Mouse (Mus musculus) midbrain, embryonic 13.5 days (tissue): ENCODE measurements around the gene Gmnn. TPM values are rescaled to one million over a fixed set of nuclear protein-coding genes. Genes with fewer than 3 reads are reported as not detected.

Experiments
- ATAC-seq: fragments of 200-750 bp; cut with Nextera tagmentation; 2 replicates; pipeline ENCODE4 v1.8.0; 2017; ENCODE audit warnings: mild to moderate bottlenecking, moderate TSS enrichment, moderate library complexity
- H3K27ac ChIP-seq: fragments of 300-500 bp; sonication (generic); 2 replicates; pipeline ENCODE4 v1.5.1; 2015; ENCODE audit warnings: inconsistent platforms, mild to moderate bottlenecking, moderate library complexity
- H3K27me3 ChIP-seq: fragments of 300-500 bp; sonication (generic); 2 replicates; pipeline ENCODE4 v1.6.1; 2015; ENCODE audit warnings: mild to moderate bottlenecking, inconsistent platforms
- H3K36me3 ChIP-seq: fragments of 300-500 bp; sonication (generic); 2 replicates; pipeline ENCODE4 v1.6.1; 2015; ENCODE audit warnings: mild to moderate bottlenecking, inconsistent platforms
- H3K4me1 ChIP-seq: fragments of 300-500 bp; sonication (generic); replicated peaks from 2 replicates; pipeline ENCODE4 v1.6.1; 2015; ENCODE audit warnings: inconsistent platforms
- H3K4me2 ChIP-seq: fragments of 300-500 bp; sonication (generic); replicated peaks from 2 replicates; pipeline ENCODE4 v1.6.1; 2015; ENCODE audit warnings: moderate library complexity, mild to moderate bottlenecking, inconsistent platforms
- H3K4me3 ChIP-seq: fragments of 300-500 bp; sonication (generic); replicated peaks from 2 replicates; pipeline ENCODE4 v1.5.1; 2015; ENCODE audit warnings: mild to moderate bottlenecking, inconsistent platforms
- H3K9ac ChIP-seq: fragments of 300-500 bp; sonication (generic); replicated peaks from 2 replicates; pipeline ENCODE4 v1.6.1; 2015; ENCODE audit warnings: mild to moderate bottlenecking, inconsistent platforms
- H3K9me3 ChIP-seq: fragments of 300-500 bp; sonication (generic); 2 replicates; pipeline ENCODE4 v1.6.1; 2016; ENCODE audit warnings: mild to moderate bottlenecking, inconsistent platforms
- WGBS: fragments of 180-500 bp; shearing (Covaris S2); methylation state at CpG from one replicate; pipeline ENCODE4 v1.1.7; 2015; 5-methylcytosine and 5-hydroxymethylcytosine counted together
- polyA plus RNA-seq: library from polyadenylated mRNA; unstranded; fragments of >200 nt; fragmentation: Nextera tagmentation; extraction: Ambion mirVana; gene quantifications from 2 replicates; pipeline ENCODE4 v1.2.1, GENCODE M21; 2015

Gmnn gene
- polyA plus RNA-seq, 1 experiment from 2014 or later: 45.7 TPM

DNA sequence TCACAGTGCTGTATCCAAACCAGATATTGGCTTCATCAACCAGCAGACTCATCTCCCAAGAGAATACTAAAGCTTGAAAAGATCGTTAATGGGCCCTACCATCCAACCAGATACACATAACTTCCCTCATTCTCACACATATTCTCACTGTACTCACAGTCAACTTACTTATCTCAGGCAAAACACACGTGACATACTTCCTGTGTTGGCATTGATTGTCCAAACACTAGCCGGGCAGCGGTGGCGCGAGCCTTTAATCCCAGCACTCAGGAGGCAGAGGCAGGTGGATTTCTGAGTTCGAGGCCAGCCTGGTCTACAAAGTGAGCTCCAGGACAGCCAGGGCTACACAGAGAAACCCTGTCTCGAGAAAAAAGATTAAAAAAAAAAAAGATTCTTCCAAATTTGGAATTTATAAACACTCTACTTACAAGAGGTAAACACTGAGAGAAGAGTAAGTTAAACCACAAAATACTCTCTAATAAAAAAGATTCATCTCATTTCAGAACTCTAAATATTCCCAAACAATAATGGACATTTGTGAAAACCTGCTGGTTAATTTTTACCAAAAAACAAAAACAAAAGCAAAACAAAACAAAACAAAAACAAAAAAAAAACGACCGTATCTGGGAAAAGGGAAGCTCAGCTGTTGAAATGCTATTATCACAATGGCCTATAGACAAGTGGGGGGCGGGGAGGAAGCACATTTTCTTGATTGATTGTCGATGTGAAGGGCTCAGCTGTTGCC, 3.7 kb downstream of the Gmnn start:
- H3K4me1 ChIP-seq: peaks cover 10% of the 10 kb centered on the region
- H3K4me2 ChIP-seq: no peak overlapping the region
- H3K9me3 ChIP-seq: no peaks in the 10 kb centered on the region
- H3K4me3 ChIP-seq: no peak overlapping the region
- H3K9ac ChIP-seq: no peak overlapping the region
- H3K27me3 ChIP-seq: no peaks in the 10 kb centered on the region
- H3K27ac ChIP-seq: no peak overlapping the region
- H3K36me3 ChIP-seq: peaks cover 12% of the 10 kb centered on the region
- WGBS: 94% methylated on average over 12 of the region's 12 CpGs
- no peak for ATAC-seq

DNA sequence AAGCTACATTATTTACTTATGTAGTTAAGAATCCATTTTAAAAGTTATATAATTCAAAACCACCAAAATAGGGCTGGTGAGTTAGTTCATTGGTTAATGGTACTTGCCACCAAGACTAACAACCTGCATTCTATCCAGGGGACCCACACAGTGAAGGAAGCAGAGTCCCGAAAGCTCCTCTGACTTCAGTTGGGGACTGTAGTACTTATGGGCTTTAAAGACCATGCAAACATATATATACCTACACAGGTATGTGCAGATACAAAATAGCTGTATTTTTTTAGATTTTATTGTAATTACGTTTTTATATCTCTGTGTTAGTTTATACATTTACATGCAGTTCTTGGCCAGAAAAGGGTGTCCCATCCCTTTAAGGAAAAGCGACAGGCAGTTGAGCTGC, 5.0 kb downstream of the Gmnn start:
- Histone ChIP-seq H3K9ac (no peak overlapping the region), H3K4me2 (no peak overlapping the region), H3K27ac (no peak overlapping the region), H3K9me3 (no peaks in the 10 kb centered on the region), H3K36me3 (peaks cover 18% of the 10 kb centered on the region), H3K4me1 (peaks cover 10% of the 10 kb centered on the region), H3K27me3 (no peaks in the 10 kb centered on the region), H3K4me3 (no peak overlapping the region)
- WGBS: 92% methylated on average over 3 of the region's 3 CpGs
- ATAC-seq: no peak

GRCm38 (mm10) chr13:24751396-24751795, 10.3 kb downstream of the Gmnn start:
- Histone ChIP-seq H3K9me3 (no peaks in the 10 kb centered on the region), H3K4me3 (no peak overlapping the region), H3K36me3 (peaks cover 23% of the 10 kb centered on the region), H3K9ac (no peak overlapping the region), H3K4me2 (no peak overlapping the region), H3K4me1 (no peaks in the 10 kb centered on the region), H3K27ac (no peak overlapping the region), H3K27me3 (no peaks in the 10 kb centered on the region)
- 91% methylated on average over 8 of the region's 8 CpGs for WGBS
- ATAC-seq: no peak

DNA sequence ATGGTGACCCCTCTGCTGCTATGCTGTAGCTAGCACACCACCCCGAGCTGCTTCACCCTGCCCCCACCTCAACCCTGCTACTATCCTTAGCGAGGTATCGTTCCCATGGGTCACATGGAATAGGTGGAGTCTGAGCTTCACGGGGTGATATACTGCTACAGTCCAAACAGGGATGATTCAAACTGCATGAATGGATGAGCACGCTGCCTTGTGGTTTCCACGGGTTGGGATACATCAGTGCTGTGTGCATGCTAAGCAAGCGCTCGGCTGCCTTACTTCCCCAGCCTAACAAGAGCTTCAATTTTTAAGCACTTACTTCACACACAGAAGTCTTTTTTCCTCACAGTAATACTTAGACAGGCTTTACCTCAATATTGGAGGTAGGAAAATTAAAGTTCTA, 10.9 kb downstream of the Gmnn start:
- no peak overlapping the region for H3K9ac ChIP-seq
- no peak overlapping the region for H3K4me2 ChIP-seq
- no peak overlapping the region for H3K4me3 ChIP-seq
- H3K27ac ChIP-seq: no peak overlapping the region
- WGBS: 90% methylated on average over 8 of the region's 8 CpGs
- peaks cover 23% of the 10 kb centered on the region for H3K36me3 ChIP-seq
- H3K4me1 ChIP-seq: no peaks in the 10 kb centered on the region
- no peak for ATAC-seq
- no peaks in the 10 kb centered on the region for H3K27me3 ChIP-seq
- no peaks in the 10 kb centered on the region for H3K9me3 ChIP-seq

DNA sequence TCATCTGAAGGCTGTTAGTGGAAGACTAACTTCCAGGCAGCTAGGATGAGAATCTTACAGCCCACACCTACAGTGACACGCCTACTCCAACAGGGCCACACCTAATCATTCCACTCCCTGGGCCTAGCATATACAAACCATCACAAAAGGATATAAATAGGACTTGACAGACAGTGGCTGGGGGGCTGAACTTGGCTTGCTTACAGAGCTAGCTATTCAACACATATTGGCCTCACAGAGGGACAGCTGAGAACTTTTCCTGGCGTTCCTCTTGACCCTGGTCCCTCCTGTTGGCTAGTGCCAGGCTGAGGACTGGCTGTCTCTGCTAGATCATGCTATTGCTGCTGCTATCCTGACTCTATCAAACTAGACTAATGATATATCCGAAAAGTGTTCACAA, 13.9 kb downstream of the Gmnn start:
- Histone ChIP-seq H3K4me2 (no peak overlapping the region), H3K36me3 (peaks cover 11% of the 10 kb centered on the region; the same call in 1 of the 2 replicates), H3K27ac (no peak overlapping the region), H3K9me3 (no peaks in the 10 kb centered on the region), H3K9ac (no peak overlapping the region), H3K27me3 (no peaks in the 10 kb centered on the region), H3K4me3 (no peak overlapping the region), H3K4me1 (no peaks in the 10 kb centered on the region)
- no peak for ATAC-seq
- WGBS: 91% methylated on average over 3 of the region's 3 CpGs

DNA sequence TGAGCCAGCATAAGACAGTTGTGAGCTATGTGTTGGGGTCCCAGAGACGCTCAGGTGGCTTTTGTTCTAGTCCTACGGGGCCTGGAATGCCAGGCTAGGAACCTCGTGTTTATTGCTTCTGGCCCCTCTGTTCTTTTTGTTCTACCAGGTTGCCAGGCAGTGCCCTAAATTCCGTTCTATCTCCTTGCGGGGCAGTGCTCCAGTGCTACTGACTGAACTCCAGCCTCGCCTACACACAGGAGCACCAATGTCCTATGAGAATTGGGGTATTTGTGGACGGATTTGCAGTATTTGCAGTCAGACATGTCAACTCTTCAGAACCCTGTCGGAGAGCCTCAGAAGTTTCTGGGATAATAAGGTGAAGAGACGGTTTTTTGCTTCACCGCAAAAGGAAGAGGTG, 20.7 kb downstream of the Gmnn start, which contains the start of gene Armh2:
Gene Armh2, plus strand, starts transcription at position 205 of the 400 bp plus-strand sequence.
- H3K27ac ChIP-seq: no peak within 1 kb of the TSS
- no peak within 1 kb of the TSS for H3K9ac ChIP-seq
- ATAC-seq: no peak

DNA sequence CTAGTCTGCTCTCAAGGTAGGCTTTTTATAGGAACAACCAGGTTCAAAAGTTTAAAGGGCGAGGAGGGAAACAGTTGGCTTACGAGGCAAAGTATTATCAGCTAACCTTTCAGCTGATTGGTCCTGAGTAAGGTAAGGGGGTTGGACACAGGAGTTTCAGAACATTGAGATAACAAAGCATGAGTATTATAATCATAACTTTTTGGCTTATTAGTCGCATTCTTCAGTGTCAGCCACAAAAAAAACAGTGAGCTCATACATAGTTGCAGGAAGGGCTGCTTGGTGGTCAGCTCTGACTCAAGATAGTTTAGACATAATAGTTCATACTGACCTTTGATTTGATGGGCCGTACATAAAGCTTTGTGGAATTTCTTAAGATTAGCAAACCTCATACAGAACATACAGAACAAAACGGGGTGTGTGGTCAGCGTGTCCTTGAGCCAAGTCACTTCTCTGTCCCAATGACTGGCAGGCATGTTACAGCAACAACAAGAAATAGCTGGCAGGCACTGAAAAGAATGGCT, 26.1 kb downstream of the Gmnn start:
- no peak overlapping the region for H3K27ac ChIP-seq
- no peaks in the 10 kb centered on the region for H3K27me3 ChIP-seq
- no peaks in the 10 kb centered on the region for H3K4me1 ChIP-seq
- H3K9me3 ChIP-seq: no peaks in the 10 kb centered on the region
- no peak overlapping the region for H3K4me3 ChIP-seq
- no peak overlapping the region for H3K4me2 ChIP-seq
- H3K36me3 ChIP-seq: peaks cover 9% of the 10 kb centered on the region
- no peak overlapping the region for H3K9ac ChIP-seq
- 90% methylated on average over 6 of the region's 6 CpGs for WGBS
- no peak for ATAC-seq

More for the DNA sequence above, 20.7 kb downstream of the Gmnn start, which contains the start of gene Armh2:
- Histone ChIP-seq H3K27me3 (no peaks in the 10 kb centered on the region), H3K4me1 (no peaks in the 10 kb centered on the region), H3K4me3 (no peak within 1 kb of the TSS), H3K4me2 (no peak within 1 kb of the TSS), H3K36me3 (no peaks in the 10 kb centered on the region), H3K9me3 (no peaks in the 10 kb centered on the region)
- WGBS: 86% methylated on average over 10 of the region's 10 CpGs

DNA sequence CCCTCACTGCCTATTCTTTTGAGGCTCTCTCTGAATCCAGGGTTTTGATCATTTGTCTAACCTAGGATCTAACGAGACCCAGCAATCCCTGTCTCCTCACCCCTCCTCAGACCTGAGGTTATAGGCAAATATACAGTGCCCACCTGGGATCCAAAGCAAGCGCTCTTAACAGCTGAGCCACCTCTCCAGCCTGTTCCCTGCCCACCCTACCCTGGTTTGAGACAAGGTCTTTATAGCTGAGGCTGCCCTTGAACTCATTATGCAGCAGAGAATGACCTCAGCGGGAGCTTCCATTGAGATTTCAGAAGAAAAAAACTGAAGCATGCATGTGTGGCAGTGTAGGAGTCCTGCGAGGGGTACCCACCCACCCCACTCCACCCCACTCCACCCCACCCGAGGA, 27.2 kb downstream of the Gmnn start:
- Histone ChIP-seq H3K27me3 (no peaks in the 10 kb centered on the region), H3K27ac (no peak overlapping the region), H3K4me2 (no peak overlapping the region), H3K4me1 (no peaks in the 10 kb centered on the region), H3K36me3 (peaks cover 15% of the 10 kb centered on the region), H3K9ac (no peak overlapping the region), H3K4me3 (no peak overlapping the region), H3K9me3 (no peaks in the 10 kb centered on the region)
- ATAC-seq: no peak
- WGBS: 84% methylated on average over 5 of the region's 5 CpGs

DNA sequence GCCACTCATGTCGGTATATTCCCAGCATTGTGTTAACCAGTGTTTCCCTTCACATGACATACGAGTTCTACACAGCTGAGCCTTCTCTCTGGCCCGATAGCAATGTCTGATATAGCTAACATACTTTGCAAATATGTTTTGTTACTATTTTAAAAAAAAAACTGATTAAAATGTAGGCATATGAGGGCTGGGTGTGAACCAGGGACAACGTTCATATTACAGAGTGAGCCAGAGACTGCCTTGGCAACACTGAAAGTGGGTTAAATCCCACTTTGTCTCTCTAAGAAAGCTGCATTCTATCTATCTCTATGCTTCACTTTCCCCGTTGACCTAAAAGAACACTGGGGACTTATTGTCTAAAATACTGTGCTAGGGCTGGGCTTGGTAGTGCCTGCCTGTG, 32.6 kb downstream of the Gmnn start:
- Histone ChIP-seq H3K4me3 (no peak overlapping the region), H3K36me3 (peaks cover 39% of the 10 kb centered on the region), H3K27ac (no peak overlapping the region), H3K4me2 (no peak overlapping the region), H3K4me1 (no peaks in the 10 kb centered on the region; the same call in 1 of the 2 replicates), H3K9ac (no peak overlapping the region), H3K27me3 (peaks cover 10% of the 10 kb centered on the region; the same call in 1 of the 2 replicates), H3K9me3 (no peaks in the 10 kb centered on the region)
- WGBS: 90% methylated on average over 5 of the region's 5 CpGs
- no peak for ATAC-seq

DNA sequence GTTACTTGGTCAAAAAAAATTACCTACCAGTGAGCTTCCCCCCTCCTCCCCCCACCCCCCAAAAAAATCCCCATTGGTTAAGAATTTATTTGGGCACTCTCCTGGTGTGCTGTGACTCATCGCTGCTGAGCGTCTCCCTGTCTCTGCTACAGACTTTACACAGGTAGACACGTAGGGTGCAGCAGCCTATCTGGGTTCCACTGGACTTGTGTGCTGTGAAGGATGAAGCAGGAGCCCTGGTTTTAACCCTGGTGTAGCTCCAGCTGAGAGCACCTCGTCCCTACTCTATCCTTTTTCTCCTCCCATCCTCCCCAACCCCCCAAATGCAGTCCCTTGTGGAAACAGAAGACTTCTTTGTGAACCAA, 37.3 kb downstream of the Gmnn start:
- Histone ChIP-seq H3K4me3 (no peak overlapping the region), H3K9me3 (no peaks in the 10 kb centered on the region), H3K27me3 (peaks cover 18% of the 10 kb centered on the region; the same call in 1 of the 2 replicates), H3K36me3 (peaks cover 34% of the 10 kb centered on the region), H3K9ac (no peak overlapping the region), H3K27ac (no peak overlapping the region), H3K4me1 (no peaks in the 10 kb centered on the region; the same call in 1 of the 2 replicates), H3K4me2 (no peak overlapping the region)
- WGBS: 62% methylated on average over 4 of the region's 4 CpGs
- ATAC-seq: no peak

- Histone ChIP-seq H3K9me3 (no peaks in the 10 kb centered on the region), H3K27ac (no peak overlapping the region), H3K4me3 (no peak overlapping the region), H3K9ac (no peak overlapping the region), H3K4me2 (no peak overlapping the region), H3K36me3 (peaks cover 37% of the 10 kb centered on the region), H3K4me1 (no peaks in the 10 kb centered on the region; the same call in 1 of the 2 replicates), H3K27me3 (peaks cover 18% of the 10 kb centered on the region; the same call in 1 of the 2 replicates)
- no peak for ATAC-seq
- 57% methylated on average over 8 of the region's 8 CpGs for WGBS
These were observed 37.9 kb downstream of the Gmnn start for GRCm38 (mm10) chr13:24723699-24724394.

DNA sequence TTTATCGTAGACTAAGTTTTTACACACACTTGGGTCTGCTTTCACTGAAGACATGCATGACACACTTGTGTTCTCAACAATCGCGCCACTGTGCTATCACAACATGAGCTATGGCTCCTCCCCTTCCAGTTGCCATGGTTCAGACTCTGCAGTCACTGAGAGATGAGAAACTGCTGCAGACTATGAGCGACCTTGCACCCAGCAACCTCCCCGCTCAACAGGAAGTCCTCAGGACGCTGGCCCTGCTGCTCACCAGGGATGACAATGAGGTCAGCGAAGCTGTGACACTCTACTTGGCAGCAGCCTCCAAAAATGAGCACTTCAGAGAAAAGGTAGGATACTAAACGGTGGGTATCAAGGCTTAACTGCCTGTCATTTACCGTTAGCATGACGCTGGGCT, 40.2 kb downstream of the Gmnn start:
- H3K4me1 ChIP-seq: no peaks in the 10 kb centered on the region; the same call in 1 of the 2 replicates
- H3K36me3 ChIP-seq: peaks cover 48% of the 10 kb centered on the region
- H3K27me3 ChIP-seq: peaks cover 14% of the 10 kb centered on the region; the same call in 1 of the 2 replicates
- WGBS: 79% methylated on average over 10 of the region's 10 CpGs
- ATAC-seq: no peak
- no peaks in the 10 kb centered on the region for H3K9me3 ChIP-seq
- H3K4me2 ChIP-seq: no peak overlapping the region
- no peak overlapping the region for H3K4me3 ChIP-seq
- no peak overlapping the region for H3K27ac ChIP-seq
- H3K9ac ChIP-seq: no peak overlapping the region
